Mouse (Mus musculus): ENCODE results near the gene Zc3hc1.

- TF ChIP-seq POLR2A (IDR thresholded peaks at IDR 0.05; ENCODE audit: borderline replicate concordance, low read depth, low read length) (no peak), CTCF (IDR thresholded peaks at IDR 0.05; ENCODE audit: low read depth, low read length) (no peak)
Measured at GRCm38 (mm10) chr6:30321002-30321401, 69.8 kb downstream of the Zc3hc1 start.

Data from bone marrow macrophage, adult 2 months (primary cell).